22 mouse cellular contexts compared by ENCODE assay signal in genomic region chr9:33546126-33546737, GRCm38 (mm10).
A peak's percentile ranks its signal among the peaks of the same experiment; 100 is the strongest.
DNase-seq lines count a peak whose midpoint lies in the region; ATAC-seq and TF ChIP-seq lines count a peak whose summit lies in the region.
"Had no signal": no experiment of that assay in that cellular context is flagged by ENCODE, and none has a peak within 500 bp of the region (broad histone marks: within the 10 kb centered on the region; RNA-seq: fewer than 3 reads in every experiment).

No protein-coding gene starts in this region.

- H3K36me3 ChIP-seq in kidney, embryonic 14.5 days (ENCODE audit: control insufficient read depth, insufficient read depth, low read length): no peaks in the 10 kb centered on the region
- no peaks in the 10 kb centered on the region for H3K36me3 ChIP-seq in limb, embryonic 14.5 days (ENCODE audit: control insufficient read depth, insufficient read depth, low read length)
- H3K36me3 ChIP-seq in limb, embryonic 10.5 days: no peaks in the 10 kb centered on the region
- no peaks in the 10 kb centered on the region for H3K36me3 ChIP-seq in forebrain, embryonic 14.5 days (ENCODE audit: control insufficient read depth, insufficient read depth, low read length)
- H3K36me3 ChIP-seq: forebrain, embryonic 10.5 days; heart, embryonic 15.5 days; limb, embryonic 13.5 days; liver, embryonic 13.5 days; lung, embryonic 15.5 days had no signal

- H3K27ac ChIP-seq in kidney, embryonic 14.5 days (ENCODE audit: low read depth, low read length): no peak overlapping the region
- H3K27ac ChIP-seq in limb, embryonic 14.5 days (replicated peaks; ENCODE audit: low read depth, low read length): no peak overlapping the region
- H3K27ac ChIP-seq in limb, embryonic 10.5 days: no peak overlapping the region
- H3K27ac ChIP-seq in forebrain, embryonic 14.5 days (ENCODE audit: low read depth, low read length): no peak overlapping the region
- H3K27ac ChIP-seq: forebrain, embryonic 10.5 days; heart, embryonic 15.5 days; hindbrain, embryonic 14.5 days; limb, embryonic 13.5 days; liver, embryonic 13.5 days; lung, embryonic 15.5 days; macrophage had no signal

- 0 out of 2 replicates have a peak, but pooled peaks cover 6% of the 10 kb centered on the region for H3K4me1 ChIP-seq in kidney, embryonic 14.5 days (ENCODE audit: control insufficient read depth, insufficient read depth, low read length)
- no peaks in the 10 kb centered on the region; the same call in 1 of the 2 replicates for H3K4me1 ChIP-seq in limb, embryonic 14.5 days (ENCODE audit: control insufficient read depth, insufficient read depth, low read length)
- peaks cover 27% of the 10 kb centered on the region for H3K4me1 ChIP-seq in limb, embryonic 10.5 days
- no peaks in the 10 kb centered on the region for H3K4me1 ChIP-seq in forebrain, embryonic 14.5 days (ENCODE audit: control insufficient read depth, insufficient read depth, low read length)
- H3K4me1 ChIP-seq: forebrain, embryonic 10.5 days; heart, embryonic 15.5 days; liver, embryonic 13.5 days; lung, embryonic 15.5 days had no signal

- 43% methylated on average over 4 of the region's 4 CpGs for WGBS in kidney, embryonic 14.5 days
- 43% methylated on average over 4 of the region's 4 CpGs for WGBS in limb, embryonic 14.5 days
- WGBS in limb, embryonic 10.5 days: 59% methylated on average over 4 of the region's 4 CpGs
- 65% methylated on average over 4 of the region's 4 CpGs for WGBS in forebrain, embryonic 14.5 days

- TF ChIP-seq POLR2A in limb, embryonic 14.5 days (IDR thresholded peaks at IDR 0.05; ENCODE audit: borderline replicate concordance, extremely low read depth, insufficient read depth, insufficient read length): no peak

- H3K9me3 ChIP-seq in kidney, embryonic 14.5 days (ENCODE audit: control insufficient read depth, low read length): no peaks in the 10 kb centered on the region
- no peaks in the 10 kb centered on the region for H3K9me3 ChIP-seq in limb, embryonic 14.5 days (ENCODE audit: control insufficient read depth, low read length)
- no peaks in the 10 kb centered on the region for H3K9me3 ChIP-seq in limb, embryonic 10.5 days (replicated peaks)
- H3K9me3 ChIP-seq in forebrain, embryonic 14.5 days (replicated peaks; ENCODE audit: control insufficient read depth, low read length): no peaks in the 10 kb centered on the region
- H3K9me3 ChIP-seq: forebrain, embryonic 10.5 days; heart, embryonic 15.5 days; limb, embryonic 13.5 days; liver, embryonic 13.5 days; lung, embryonic 15.5 days had no signal

- H3K9ac ChIP-seq in kidney, embryonic 14.5 days (ENCODE audit: low read depth, low read length): no peak overlapping the region
- H3K9ac ChIP-seq in limb, embryonic 14.5 days (ENCODE audit: low read depth, low read length, severe bottlenecking): no peak overlapping the region
- no peak overlapping the region for H3K9ac ChIP-seq in forebrain, embryonic 14.5 days (ENCODE audit: low read length)
- H3K9ac ChIP-seq: heart, embryonic 15.5 days; hindbrain, embryonic 14.5 days; limb, embryonic 13.5 days; liver, embryonic 13.5 days; lung, embryonic 15.5 days had no signal

- H3K4me3 ChIP-seq in kidney, embryonic 14.5 days (ENCODE audit: low read length): no peak overlapping the region
- no peak overlapping the region for H3K4me3 ChIP-seq in limb, embryonic 14.5 days (replicated peaks; ENCODE audit: low read length)
- H3K4me3 ChIP-seq in limb, embryonic 10.5 days: no peak overlapping the region
- H3K4me3 ChIP-seq in forebrain, embryonic 14.5 days (ENCODE audit: low read depth, low read length): no peak overlapping the region
- H3K4me3 ChIP-seq: forebrain, embryonic 10.5 days; heart, embryonic 15.5 days; limb, embryonic 13.5 days; liver, embryonic 13.5 days; lung, embryonic 15.5 days had no signal

- DNase-seq in kidney, postnatal 25 days: no peak
- peak; percentile 42 for DNase-seq in limb, embryonic 14.5 days (ENCODE audit: low spot score)
- DNase-seq in limb, embryonic 10.5 days (ENCODE audit: low spot score): no peak
- DNase-seq in embryo, embryonic 11 days: peak; percentile 16
- DNase-seq in mesoderm, embryonic 11.5 days (ENCODE audit: low read depth, low spot score): peak; percentile 33
- no peak for DNase-seq in forebrain, embryonic 14.5 days (ENCODE audit: low spot score)
- DNase-seq: adrenal gland, postnatal 25 days; cerebellum, adult 8-10 months; cerebellum, postnatal 36 days; heart, postnatal 36 days; liver, embryonic 13.5 days; right cerebral cortex, postnatal 25 days; spleen, adult 18-20 months; thymus, postnatal 14 days had no signal

- ATAC-seq in kidney, embryonic 14.5 days (ENCODE audit: low FRiP score, low TSS enrichment): peak; percentile 89
- no peak for ATAC-seq in limb, embryonic 14.5 days (ENCODE audit: low FRiP score, low read depth)
- ATAC-seq in forebrain, embryonic 14.5 days: no peak

- no peak overlapping the region for H3K4me2 ChIP-seq in kidney, embryonic 14.5 days (replicated peaks; ENCODE audit: low read depth, low read length)
- no peak overlapping the region for H3K4me2 ChIP-seq in limb, embryonic 14.5 days (replicated peaks; ENCODE audit: low read depth, low read length, severe bottlenecking)
- H3K4me2 ChIP-seq in forebrain, embryonic 14.5 days (ENCODE audit: low read length): no peak overlapping the region
- H3K4me2 ChIP-seq: heart, embryonic 15.5 days; hindbrain, embryonic 14.5 days; limb, embryonic 13.5 days; liver, embryonic 13.5 days; lung, embryonic 15.5 days; midbrain, embryonic 11.5 days had no signal

- no peaks in the 10 kb centered on the region for H3K27me3 ChIP-seq in kidney, embryonic 14.5 days (ENCODE audit: control insufficient read depth, insufficient read depth, low read length)
- no peaks in the 10 kb centered on the region for H3K27me3 ChIP-seq in limb, embryonic 14.5 days (ENCODE audit: control insufficient read depth, insufficient read depth, low read length)
- no peaks in the 10 kb centered on the region for H3K27me3 ChIP-seq in limb, embryonic 10.5 days (ENCODE audit: low read depth, poor library complexity, severe bottlenecking)
- H3K27me3 ChIP-seq in forebrain, embryonic 14.5 days (replicated peaks; ENCODE audit: control insufficient read depth, insufficient read depth, low read length): no peaks in the 10 kb centered on the region
- H3K27me3 ChIP-seq: heart, embryonic 15.5 days; limb, embryonic 13.5 days; liver, embryonic 13.5 days had no signal

Comparison
In these comparisons a context has a peak if more than half of its experiments do, and no peak if none do; other contexts are left out.
1. DNase-seq: peak in limb, embryonic 14.5 days (single experiment), embryo, embryonic 11 days (single experiment) and mesoderm, embryonic 11.5 days (single experiment); none in kidney, postnatal 25 days (0 of 2), limb, embryonic 10.5 days (single experiment) and forebrain, embryonic 14.5 days (single experiment).